Mouse (Mus musculus) neural tube, embryonic 10.5 days (tissue): Measurements from ENCODE around the gene Vps8.
"Not testable (repeated sequence)": the region's sequence is repeated elsewhere in the genome, so short reads cannot be mapped to it uniquely, and the experiment has no call there.

Source experiments
- DNase-seq: peaks from one replicate; pipeline ENCODE4 v3.0.0-alpha.2; 2017; ENCODE audit warnings: low spot score; ENCODE audit errors: extremely low spot score

Gene Vps8

DNA sequence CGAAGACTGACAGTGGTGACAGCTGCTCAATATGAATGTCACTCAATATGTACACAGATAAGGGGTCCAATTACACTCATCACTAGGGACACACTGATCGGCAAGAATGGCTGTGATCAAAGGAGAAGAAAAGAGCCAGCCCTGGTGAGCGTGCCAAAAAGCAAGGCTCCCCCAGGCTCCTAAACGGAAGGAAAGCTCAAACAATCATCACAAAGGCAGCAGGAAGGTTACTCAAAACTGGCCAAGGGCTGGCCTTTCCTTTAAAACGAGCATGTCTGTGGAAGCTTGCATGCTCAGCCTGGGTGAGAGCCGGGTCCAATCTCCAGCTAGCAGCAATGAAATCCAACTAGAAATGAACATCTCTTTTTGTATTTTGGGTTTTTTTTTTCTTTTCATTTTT lies 232.4 kb downstream of the Vps8 start:
- no peak for DNase-seq

GRCm38 (mm10) chr16:21655961-21656360 lies 233.0 kb downstream of the Vps8 start:
- DNase-seq: no peak

GRCm38 (mm10) chr16:21664633-21665363 lies 241.9 kb downstream of the Vps8 start:
- DNase-seq: no peak

- DNase-seq: no peak
Measured at GRCm38 (mm10) chr16:21665423-21665986, 242.6 kb downstream of the Vps8 start.

- DNase-seq: no peak
Measured at GRCm38 (mm10) chr16:21671878-21672277, 249.0 kb downstream of the Vps8 start.

DNA sequence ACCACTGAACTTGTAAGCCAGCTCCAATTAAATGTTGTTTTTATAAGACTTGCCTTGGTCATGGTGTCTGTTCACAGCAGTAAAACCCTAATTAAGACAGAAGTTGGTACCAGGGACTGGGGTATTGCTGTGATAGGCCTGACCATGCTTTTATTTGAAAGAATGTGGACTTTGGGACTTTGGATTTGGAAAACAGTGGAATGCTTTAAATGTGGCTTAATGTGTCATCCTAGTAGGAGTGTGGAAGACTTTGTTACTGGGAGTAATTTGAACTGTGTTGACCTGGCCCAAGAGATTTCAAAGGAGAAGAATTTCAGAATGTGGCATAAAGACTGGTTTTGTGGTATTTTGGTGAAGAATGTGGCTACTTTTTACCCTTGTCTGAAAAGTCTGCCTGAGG lies 250.1 kb downstream of the Vps8 start:
- DNase-seq: not testable (repeated sequence)

GRCm38 (mm10) chr16:21673651-21674050 lies 250.7 kb downstream of the Vps8 start:
- not testable (repeated sequence) for DNase-seq

- no peak for DNase-seq
Measured at GRCm38 (mm10) chr16:21676791-21677190, 253.9 kb downstream of the Vps8 start.

GRCm38 (mm10) chr16:21687406-21687805 lies 264.5 kb downstream of the Vps8 start:
- DNase-seq: no peak

DNA sequence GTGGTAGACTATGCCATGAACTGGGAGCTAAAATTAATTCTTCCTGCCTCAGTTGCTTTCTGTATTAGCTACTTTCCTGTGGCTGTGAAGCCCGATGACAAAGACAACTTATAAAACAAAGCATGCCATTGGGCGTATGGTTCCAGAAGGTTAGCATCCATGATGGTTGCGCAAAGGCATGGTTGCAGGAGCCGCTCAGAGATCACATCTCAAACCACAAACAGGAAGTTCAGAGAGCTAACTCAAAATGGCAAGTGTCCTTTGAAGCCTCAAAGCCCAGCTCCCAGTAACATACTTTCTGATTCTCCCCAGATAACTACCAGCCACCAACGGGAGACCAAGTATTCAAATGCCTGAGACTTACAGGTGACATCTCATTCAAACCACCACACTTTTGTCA lies 266.2 kb downstream of the Vps8 start:
- no peak for DNase-seq

DNA sequence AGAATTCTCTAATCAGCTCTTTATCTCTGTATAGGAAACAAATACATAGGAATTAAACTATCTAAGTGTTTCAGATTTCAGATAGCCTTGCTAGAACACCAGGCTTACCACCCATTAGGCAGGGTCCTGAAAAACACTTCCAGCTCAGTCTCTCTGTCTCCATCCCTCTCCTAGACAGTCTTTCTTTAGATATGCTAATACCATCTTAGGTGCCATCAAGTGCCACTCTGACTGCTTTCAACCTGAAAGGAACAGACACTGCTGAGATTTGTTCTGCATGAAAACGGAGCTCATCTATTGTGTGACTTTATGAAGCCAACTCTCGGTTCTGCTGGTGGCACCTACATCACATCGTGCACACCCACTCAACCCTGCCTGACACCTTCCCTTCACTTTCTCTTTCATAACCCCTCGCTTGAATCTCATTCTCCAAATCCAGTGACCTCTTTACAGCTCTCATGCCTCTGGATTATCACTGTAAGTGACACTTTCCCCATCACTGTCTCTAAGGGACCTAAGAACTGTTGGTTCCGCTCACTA lies 267.4 kb downstream of the Vps8 start:
- DNase-seq: no peak

GRCm38 (mm10) chr16:21693981-21694462 lies 271.1 kb downstream of the Vps8 start:
- peak; percentile 80 for DNase-seq
